Mouse (Mus musculus) gastrocnemius, postnatal 36 days (tissue): Measurements from ENCODE around the gene Dnaja4. TPM values are rescaled to one million over a fixed set of nuclear protein-coding genes. Genes with fewer than 3 reads are reported as not detected.
"Not testable (repeated sequence)": the region's sequence is repeated elsewhere in the genome, so short reads cannot be mapped to it uniquely, and the experiment has no call there.

Source experiments
- DNase-seq, 2 experiments: peaks; one replicate each; pipeline ENCODE4 v3.0.0; 2022
- intact Hi-C: fragments of 180-260 bp; cut with DNase I; formaldehyde crosslinking; loops from one replicate; pipeline ENCODE4 v1.15.1; 2025
- long read RNA-seq, 2 experiments: library from polyadenylated mRNA; stranded (forward); transcript quantifications; one replicate each; pipeline ENCODE4 v2.0.0; 2021
- total RNA-seq, 2 experiments: library from RNA; stranded (reverse); gene quantifications; 2 replicates each; pipeline ENCODE4 v1.2.3; 2021

Gene Dnaja4
- total RNA-seq = 10 to 100 TPM; 52.8 to 57.2 TPM
- long read RNA-seq, experiment 1, transcript Dnaja4-201 (7 exons, 3,003 nt) = major isoform, 79 of 100 reads
- long read RNA-seq, experiment 1, partial matches to known transcripts = 13 of 100 reads
- long read RNA-seq, experiment 1, other reads (novel, unspliced or antisense) = 8 of 100 reads
- long read RNA-seq, experiment 2, transcript Dnaja4-201 (7 exons, 3,003 nt) = major isoform, 92 of 117 reads
- long read RNA-seq, experiment 2, partial matches to known transcripts = 3 of 117 reads
- long read RNA-seq, experiment 2, other reads (novel, unspliced or antisense) = 22 of 117 reads

DNA sequence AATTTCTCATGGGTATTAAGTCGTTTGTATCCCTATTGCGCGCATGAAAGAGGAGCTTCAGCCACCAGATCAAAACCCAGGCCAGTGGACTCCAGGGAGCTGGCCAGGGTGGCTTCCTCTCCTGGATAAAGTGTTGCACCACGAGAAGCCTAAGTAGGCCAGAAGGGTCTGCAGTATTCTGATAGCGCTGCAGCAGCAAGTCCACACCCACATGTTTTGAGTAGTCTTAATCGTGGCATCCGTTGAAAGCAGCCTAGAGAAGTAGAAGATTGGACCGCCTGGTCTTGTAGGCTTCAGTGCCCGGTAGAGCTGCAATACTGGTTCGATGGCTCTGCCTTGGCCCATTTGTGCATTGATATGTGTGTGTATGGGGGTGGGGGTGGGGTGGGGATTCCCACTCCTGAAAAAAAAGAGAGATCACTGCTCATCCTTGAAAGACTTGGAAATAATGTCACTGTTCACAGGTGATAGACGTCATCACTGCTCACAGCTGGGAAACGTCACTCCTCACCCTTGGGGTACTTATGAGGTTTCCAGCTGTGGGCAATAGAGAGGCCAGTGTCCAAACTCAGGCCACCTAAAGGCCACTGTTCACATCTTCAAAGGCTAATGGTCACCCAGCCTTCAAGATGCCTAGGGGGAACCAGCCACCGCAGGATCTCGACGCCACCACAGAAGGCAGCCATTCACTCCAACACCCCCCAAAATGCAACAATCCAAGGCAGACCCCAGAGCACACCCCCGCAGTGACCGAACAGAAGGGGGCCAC lies at the start of gene Dnaja4:
TSS of gene Dnaja4 (plus strand) at position 556 of the 769 bp plus-strand sequence.
- intact Hi-C loops = no loop called here
- DNase-seq = no peak

DNA sequence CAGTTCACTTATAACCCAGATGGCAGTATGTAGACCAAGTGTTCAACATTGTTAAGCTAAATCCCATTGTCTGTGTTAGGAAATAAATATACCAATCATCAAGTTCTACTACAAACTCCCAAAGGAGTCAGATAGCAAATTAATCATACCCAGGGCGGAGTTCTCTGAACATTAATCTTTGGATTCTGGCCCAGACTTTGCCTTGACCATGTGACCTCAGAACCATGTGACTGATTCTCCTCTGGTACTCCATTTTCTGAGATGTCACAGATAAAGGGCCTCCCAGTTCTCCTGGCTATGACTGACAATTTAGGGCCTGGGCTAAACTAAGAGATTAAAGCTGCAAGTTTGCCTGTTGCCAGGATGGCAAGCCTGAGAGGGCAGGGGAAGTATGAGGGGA lies 49.3 kb upstream of the Dnaja4 start:
- no peak for DNase-seq

DNA sequence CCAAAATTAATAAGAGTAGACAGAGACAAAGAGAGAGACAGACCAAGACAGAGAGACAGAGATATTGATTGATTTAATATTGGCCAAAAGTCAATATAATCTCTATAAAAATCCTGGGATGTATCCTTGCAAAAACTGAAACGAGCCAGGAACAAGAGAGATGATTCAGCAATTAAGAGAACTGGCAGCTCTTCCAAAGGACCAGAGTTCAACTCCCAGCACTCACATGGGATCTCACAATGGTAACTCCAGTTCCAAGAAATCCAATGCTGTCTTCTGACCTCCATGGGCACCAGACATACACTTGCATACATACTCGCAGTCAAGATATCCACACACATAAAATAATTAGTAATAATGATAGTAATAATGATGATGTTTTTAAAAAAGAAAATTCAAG lies 45.9 kb upstream of the Dnaja4 start:
- intact Hi-C loops = no loop called here
- DNase-seq = no peak

More for the DNA sequence above, 49.3 kb upstream of the Dnaja4 start:
- intact Hi-C loops = no loop called here

DNA sequence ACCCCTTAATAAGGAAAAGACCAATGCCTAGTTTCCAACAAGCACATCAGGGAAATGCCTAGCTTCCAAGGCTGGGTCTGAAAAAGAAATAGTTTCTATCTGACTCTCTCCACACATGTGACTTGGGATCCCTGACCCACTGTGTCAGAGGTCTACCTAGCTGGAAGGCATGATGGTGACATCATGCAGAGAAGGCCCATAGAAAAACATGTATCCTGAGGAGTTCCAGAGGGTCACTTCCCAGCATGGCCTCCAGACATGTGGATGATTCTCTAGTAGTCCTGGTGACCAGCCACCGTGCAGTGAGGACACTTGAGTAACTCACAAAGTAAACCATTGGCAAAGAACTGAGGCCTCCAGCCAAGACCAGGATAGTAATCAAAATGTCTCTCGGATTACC lies 42.8 kb upstream of the Dnaja4 start:
- DNase-seq = no peak
- intact Hi-C loops = no loop called here

DNA sequence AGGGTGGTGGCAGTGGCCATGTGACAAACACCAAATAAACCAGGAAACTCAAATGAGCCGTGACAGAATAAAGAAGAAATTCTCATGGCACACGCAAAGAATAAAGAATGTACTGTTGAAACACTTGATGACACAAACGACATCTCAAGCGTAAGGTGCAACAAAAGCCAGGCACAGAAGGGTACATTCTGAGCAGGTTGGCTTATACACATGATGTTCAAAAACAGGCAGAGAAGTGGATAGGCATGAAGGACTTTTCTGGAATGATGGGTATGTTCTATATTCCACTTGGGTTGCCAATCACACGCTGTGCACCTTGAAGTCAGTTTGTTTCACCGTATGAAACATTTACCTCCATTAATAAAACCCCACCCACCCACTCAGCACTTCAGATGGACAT lies 42.3 kb upstream of the Dnaja4 start:
- intact Hi-C loops = no loop called here
- no peak for DNase-seq

DNA sequence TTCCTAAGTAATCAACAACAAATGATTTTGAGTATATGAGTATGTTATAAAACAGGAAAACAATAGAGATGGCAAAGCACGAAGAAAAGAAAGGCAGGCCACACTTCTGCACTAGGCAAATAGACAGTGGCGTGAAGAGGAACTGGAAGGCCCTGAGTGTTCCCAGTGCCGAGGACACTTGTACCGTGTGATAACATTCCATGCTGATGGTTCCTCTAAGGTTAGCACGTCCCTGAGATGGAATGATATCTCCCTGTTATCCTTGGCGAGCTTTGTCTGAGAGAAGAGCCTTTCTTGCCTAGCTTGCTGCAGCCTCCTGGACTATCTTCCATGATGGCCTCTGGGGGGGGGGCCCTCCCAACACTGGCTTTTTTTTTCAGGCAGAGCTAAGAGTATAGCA lies 39.9 kb upstream of the Dnaja4 start:
- intact Hi-C loops = no loop called here
- DNase-seq = no peak

DNA sequence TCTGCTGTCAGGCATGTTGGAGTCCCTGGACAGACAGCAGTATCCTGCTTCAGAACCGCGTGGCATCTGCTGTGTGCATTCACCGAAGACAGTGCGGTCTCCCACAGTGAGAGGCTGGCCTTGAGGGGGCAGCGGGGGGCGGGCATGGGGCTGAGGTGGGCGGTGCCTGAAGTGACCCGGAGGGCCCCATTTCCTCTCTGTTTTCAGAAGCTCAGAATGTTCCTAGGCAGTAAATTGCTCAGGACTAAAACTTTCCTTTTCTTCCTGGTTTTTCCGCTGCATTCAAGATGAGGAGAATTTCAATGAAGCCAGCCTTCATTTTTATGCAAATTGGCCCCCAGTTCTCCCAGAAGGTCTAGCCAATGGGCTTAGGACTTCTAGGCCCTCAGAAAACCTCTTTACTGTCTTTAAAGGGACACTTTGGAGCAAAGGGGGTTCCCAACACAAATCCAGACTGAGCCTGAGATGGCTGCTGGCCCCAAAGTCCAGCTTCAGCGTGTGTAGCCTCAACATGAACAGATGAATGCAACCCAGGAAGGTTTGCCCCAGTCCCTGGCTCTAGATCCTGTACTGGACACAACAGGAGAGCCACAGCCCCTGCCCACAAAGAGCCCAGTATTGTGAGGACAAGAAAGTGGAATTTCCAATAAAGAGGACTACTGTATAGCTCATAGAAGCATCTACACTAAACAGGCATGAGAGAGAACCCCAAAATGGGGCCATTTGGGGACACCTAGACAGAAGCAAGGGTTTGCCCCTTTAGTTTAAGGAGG lies 36.9 kb upstream of the Dnaja4 start, which contains the start of gene Acsbg1:
TSS of gene Acsbg1 (minus strand) at position 266 of the 773 bp plus-strand sequence.
- intact Hi-C loops = no loop called here

DNA sequence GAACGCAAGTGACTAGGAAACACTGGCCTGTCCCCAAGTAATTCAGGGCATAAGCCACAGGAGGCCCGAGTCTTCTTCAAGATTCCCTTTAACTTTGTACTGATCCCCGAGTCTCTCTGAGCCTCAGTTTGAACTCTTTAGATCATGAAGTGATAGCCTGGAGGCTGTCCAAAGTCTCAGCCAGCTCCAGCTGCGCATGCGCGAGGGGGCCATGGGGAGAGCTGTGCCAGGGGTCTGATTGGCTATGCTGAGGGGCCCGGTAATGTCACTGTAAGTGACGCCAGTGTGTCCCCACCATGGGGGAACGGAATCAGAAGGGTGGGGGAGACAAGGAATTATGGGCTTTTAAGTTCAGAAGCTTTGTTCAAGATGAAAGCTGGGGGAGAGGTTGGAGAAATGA lies 34.3 kb upstream of the Dnaja4 start:
- intact Hi-C loops = no loop called here
- DNase-seq = no peak

More for the DNA sequence above, 36.9 kb upstream of the Dnaja4 start, which contains the start of gene Acsbg1:
- DNase-seq = no peak

DNA sequence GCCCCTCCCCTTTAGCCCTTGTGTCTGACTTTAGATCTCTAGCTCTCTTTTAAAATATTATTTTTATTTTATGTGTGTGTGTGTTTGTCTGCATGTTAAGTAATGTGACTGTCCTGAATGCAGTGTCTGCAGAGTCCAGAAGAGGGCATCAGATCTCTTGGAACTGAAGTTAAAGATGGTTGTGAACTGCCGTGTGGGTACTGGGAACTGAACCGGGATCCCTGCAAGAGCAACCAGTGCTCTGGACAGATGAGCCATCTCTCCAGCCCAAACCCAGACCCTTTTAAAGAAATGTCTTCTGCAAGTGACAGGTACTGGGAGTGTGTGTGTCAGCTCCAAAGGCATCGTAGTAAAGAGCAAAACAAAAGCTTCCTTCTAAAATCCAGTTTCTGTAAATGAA lies 32.6 kb upstream of the Dnaja4 start:
- DNase-seq = no peak
- intact Hi-C loops = no loop called here

DNA sequence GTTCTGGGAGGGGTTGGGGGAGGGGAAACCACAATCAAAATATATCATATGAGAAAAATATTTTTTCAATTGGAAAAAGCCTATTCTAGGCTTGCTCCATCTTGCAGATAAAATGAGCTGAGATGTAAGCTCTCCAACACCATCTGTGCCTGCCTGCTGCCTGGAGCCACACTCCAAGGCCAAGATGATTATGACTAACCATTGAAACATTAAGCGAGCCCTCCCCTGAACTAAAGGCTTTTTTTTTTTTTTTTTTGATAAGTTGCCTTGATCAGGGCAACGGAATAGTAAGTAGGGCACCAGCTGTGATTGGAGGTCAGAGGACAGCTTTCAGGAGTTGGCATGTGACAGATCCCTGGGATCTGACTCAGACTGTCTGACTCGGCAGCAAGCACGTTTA lies 30.2 kb upstream of the Dnaja4 start:
- no peak for DNase-seq
- intact Hi-C loops = no loop called here

DNA sequence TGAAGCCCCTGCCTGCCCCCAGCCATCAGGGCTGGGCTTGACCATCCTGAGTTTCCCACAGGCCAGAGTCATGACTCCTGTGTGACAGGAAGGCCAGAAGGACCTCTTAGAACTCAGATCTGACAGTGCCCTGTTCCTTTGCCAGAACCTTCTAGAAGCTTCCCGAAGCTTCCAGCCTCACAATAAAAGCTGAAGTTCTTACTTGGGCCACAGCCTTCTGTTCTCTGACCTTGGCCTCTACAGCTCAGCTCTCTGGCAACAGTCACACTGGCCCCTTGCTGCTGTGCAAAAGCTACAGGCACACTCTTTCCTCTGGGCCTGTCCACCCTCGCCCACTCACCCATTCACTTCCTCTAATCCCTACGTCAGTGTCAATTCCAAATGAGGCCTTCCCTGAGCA lies 26.7 kb upstream of the Dnaja4 start:
- intact Hi-C loops = no loop called here

DNA sequence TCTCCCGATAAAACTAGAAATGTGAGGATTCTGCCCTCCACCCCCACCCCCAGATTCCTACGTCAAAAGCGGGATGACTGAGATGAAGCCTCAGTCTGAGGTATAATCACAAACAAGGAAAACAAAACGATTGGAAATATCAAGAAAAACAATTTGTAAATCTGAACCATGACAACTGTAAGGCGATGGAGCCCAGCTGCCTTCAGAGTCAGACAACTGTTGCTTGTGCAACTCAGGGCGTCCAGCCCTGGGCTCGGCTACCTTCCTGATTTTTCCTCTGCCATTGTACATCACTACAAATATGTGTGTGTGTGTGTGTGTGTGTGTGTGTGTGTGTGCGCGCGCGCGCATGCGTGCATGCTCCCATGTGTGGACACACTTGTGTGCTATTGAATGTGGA lies 24.8 kb upstream of the Dnaja4 start:
- intact Hi-C loops = no loop called here
- no peak for DNase-seq

More for the DNA sequence above, 26.7 kb upstream of the Dnaja4 start:
- DNase-seq = no peak

DNA sequence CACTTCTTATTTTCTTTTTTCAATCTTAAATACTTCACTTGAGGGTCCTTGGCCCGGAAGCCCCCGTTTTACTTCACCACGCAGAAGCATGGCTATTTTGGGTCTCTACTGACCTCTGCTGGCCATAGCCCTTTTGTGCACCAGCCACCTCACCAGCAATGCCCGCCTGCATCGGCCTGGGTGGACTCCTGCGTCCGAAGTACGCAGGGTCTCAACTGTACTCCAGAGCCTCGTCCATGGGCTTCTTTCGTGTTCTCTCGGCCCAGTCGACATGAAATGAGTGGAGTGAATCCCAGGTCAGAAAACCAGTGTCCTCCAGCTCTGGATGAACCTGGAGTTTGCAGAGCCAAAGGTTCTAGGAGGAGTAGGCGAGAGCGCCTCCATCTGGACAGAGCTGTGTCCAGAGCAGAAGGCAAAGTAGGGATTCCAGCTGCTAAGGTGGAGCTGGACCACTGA lies 22.1 kb upstream of the Dnaja4 start:
- intact Hi-C loops = loop anchor here (2.0 to 5.0 kb wide), 3 partner anchors 62 to 239 kb away; no protein-coding TSS in a partner anchor
- peak; percentile 55 to 61 for DNase-seq

DNA sequence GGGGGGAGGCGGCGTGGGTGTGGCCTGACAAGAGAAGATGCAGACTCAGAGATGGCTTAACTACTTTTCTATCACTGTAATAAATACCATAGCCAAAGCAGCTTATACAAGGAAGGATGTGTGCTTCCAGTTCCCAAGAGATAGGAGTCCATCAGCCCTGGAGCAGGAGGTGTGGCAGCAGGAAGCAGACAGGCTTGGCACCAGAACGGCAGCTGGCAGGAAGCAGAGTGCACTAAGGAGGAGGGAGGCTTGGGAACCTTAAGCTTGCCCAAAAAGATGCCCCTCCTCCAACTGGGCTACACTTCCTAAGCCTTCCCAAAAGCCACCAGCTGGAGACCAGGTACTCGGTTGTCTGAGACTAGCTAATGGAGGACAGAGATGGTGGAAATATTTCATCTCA lies 15.8 kb upstream of the Dnaja4 start:
- no peak for DNase-seq
- intact Hi-C loops = no loop called here

DNA sequence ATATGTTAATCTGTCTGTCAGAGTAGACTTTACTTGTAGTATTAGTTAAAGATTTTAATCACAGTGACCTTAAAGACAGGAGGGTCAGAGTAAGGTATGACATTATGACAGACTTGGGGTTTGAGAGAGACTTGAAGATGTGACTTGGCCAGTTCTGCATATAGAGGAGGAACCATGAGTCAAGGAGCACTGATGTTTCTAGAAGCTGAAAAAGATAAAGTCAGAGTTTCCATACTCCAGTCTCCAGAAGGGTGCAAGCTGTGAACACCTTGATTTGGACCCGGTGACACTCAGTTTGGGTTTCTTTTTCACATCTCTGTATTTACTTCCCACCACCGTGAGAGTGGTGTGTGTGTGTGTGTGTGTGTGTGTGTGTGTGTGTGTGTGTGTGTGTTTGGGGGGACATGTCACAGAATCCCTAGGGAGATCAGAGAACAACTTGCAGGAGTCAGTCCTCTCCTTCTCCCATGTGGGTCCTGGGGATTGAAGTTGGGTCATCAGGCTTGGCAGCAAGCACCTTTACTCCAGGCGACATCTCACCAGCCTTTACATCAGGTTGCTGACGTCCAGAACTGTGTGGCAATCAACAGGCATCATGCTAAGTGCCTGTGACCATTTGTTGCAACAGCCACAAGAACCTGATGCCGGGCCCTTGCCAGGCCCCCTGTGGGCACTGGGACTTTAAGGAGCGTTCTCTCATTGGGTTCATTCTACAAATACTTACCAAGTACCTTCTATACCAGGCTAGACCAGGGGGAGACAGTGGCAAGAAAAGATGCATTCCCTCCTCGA lies 14.7 kb upstream of the Dnaja4 start:
- DNase-seq = no peak
- intact Hi-C loops = no loop called here

DNA sequence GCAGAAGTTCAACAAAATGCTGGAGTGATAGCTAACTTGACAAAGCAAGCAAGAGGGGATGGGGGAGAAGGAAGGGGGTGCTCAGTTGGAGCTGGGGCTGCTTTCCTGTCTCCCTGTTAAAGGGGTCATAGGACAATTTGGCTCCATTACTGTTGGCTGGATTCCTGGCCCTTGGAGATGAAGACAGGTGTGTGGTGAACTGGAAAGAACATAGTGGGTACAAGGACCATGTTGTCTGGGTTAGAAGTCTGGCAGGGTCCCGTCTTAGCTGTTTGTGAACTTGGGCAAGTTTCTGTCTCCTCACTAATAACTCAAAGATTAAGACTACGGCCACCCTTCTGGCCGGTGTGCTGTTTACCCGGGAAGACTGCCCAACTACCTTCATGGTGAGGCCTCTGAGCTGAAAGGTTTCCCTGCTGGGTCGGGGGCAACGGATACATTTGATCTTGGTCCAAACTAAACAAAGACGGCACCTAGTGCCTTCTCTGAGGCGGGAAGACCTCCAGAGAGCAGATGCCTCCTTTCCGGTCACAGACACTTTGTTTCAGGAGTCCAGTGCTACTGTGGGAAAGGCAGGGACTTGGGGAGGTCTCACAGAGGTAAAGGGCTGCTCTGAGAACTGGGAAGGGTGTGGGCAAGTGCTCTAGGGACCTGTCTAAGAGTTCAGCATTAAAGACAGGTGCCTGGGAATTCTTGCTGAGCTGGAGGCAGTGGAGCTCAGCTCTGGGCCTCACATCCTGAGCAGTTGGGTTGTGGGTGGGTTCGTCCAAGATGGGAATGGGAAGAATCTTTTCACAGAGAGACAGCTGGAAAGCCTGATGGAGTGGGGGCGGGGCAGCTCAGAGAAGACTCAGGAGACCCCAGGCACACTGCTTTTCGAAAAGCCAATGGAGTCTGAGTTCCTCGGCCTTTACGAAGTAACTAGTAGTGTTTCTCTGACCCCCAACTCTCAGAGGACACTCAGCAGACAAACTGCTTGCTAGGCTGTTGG lies 11.1 kb upstream of the Dnaja4 start:
- intact Hi-C loops = no loop called here
- no peak for DNase-seq

DNA sequence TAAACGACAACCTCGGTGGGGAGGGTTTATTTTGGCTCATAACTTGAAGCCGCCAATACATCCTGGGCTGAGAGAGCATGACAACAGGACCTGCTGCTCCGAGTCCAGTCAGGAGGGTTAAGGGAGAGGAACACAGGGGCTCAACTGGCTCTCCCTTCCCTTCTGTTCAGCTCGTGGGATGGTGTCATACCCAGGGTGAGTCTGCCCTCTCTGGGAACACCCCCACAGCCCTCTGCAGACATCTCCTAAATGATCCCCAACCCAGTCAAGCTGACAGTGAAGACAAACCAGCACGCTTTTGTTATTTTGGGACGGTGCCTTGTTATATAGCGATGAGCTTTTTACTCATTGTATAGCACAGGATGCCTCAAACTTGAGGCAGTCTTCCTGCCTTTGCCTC lies 9.2 kb upstream of the Dnaja4 start:
- intact Hi-C loops = no loop called here
- DNase-seq = no peak

DNA sequence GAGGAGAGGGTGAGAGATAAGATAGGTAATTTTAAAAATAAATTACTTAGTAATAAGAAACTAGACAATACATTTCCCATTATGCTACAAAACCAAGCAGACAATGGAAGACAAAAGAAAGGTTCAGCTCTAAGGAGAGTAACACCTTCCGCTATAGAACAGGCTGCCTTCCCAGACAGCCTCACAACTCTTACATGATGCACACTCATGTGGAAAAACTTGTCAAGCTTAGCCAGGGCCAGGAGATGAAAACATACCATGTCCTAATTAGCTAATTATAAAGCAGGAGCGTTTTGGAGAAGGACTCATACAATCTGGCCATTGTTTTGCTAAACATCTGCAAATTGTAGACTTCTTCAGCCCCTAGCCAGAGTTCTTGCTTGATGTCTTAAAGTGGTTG lies 8.0 kb upstream of the Dnaja4 start:
- intact Hi-C loops, DNase-seq: not testable (repeated sequence)

DNA sequence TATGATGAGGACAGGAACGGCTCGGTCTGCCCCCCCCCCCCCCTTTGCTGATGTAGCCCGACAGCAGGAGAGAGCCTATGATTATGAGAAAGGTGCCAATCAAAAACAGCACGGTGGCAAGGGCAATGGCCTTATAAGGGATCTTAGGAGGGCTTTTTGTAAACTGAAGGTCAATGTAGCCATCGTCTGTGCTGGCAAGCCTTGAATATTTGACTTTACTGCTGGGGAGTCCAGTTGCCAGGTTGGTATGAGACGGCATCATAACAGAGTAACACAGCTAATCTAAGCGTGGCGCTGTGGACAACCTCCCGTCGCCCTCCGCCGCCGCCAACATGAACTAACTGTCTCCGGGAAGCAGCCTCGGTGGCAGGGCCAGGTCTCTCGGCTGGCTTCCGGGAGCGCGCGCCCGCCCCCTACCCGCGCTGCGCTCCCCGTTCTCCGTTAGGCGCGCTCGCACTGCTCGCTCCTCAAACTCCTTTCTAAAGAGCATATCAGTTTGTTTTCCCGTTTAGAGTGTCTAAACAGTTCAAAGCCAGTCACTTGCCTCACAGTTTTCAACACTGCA lies 7.3 kb upstream of the Dnaja4 start:
- DNase-seq, intact Hi-C loops: not testable (repeated sequence)
